Mouse (Mus musculus) kidney, adult 2 months (tissue): ENCODE results near the gene Dpp6. TPM values are rescaled to one million over a fixed set of nuclear protein-coding genes. Genes with fewer than 3 reads are reported as not detected.
A peak's percentile ranks its signal among the peaks of the same experiment; 100 is the strongest.

Experiments
- DNase-seq: peaks from one replicate; pipeline ENCODE4 v3.0.0; 2021
- H3K27ac ChIP-seq: fragments of 200-500 bp; 2 replicates; pipeline ENCODE4 v1.5.1; 2012; ENCODE audit warnings: low read depth, low read length, control low read depth, inconsistent platforms; ENCODE audit not compliant: insufficient read depth
- H3K27me3 ChIP-seq: fragments of 200-500 bp; replicated peaks from 2 replicates; pipeline ENCODE4 v1.6.1; 2012; ENCODE audit warnings: mild to moderate bottlenecking, moderate library complexity, low read length, inconsistent platforms; ENCODE audit not compliant: control insufficient read depth, insufficient read depth
- H3K36me3 ChIP-seq: fragments of 200-500 bp; 2 replicates; pipeline ENCODE4 v1.6.1; 2012; ENCODE audit warnings: mild to moderate bottlenecking, moderate library complexity, low read length, inconsistent platforms; ENCODE audit not compliant: control insufficient read depth, insufficient read depth
- H3K4me1 ChIP-seq: fragments of 200-500 bp; 2 replicates; pipeline ENCODE4 v1.6.1; 2011; ENCODE audit warnings: low read length; ENCODE audit not compliant: control insufficient read depth, insufficient read depth
- H3K4me3 ChIP-seq: fragments of 200-500 bp; 2 replicates; pipeline ENCODE4 v1.5.1; 2011; ENCODE audit warnings: mild to moderate bottlenecking, low read depth, low read length, control low read depth; ENCODE audit not compliant: insufficient read depth
- CTCF ChIP-seq: fragments of 200-500 bp; conservative IDR thresholded peaks from 2 replicates; pipeline ENCODE4 v1.5.1; 2011; ENCODE audit warnings: low read depth, mild to moderate bottlenecking, control low read depth, low read length, moderate library complexity, mixed read lengths; ENCODE audit not compliant: insufficient read depth, insufficient read length
- POLR2A ChIP-seq: fragments of 200-500 bp; IDR thresholded peaks from one replicate; pipeline ENCODE4 v1.6.1; 2011; ENCODE audit warnings: low read depth, low read length, control low read depth
- WGBS: fragments of 180-500 bp; shearing (Covaris S2); methylation state at CpG from one replicate; pipeline ENCODE4 v1.1.7; 2018; 5-methylcytosine and 5-hydroxymethylcytosine counted together
- polyA plus RNA-seq: library from polyadenylated mRNA; depleted of rRNA; stranded (reverse); fragments of >200 nt; gene quantifications from 2 replicates; pipeline ENCODE4 v1.2.3, GENCODE M21; 2012

The Dpp6 gene
- polyA plus RNA-seq, 1 experiment: 0.61 TPM

GRCm38 (mm10) chr5:27708209-27708608 lies 891.2 kb downstream of the Dpp6 start:
- Histone ChIP-seq H3K27me3 (no peaks in the 10 kb centered on the region), H3K27ac (no peak overlapping the region), H3K36me3 (no peaks in the 10 kb centered on the region), H3K4me3 (no peak overlapping the region), H3K4me1 (no peaks in the 10 kb centered on the region)
- no peak for DNase-seq
- WGBS: 16% methylated on average over 6 of the region's 6 CpGs
- TF ChIP-seq POLR2A: no peak
- TF ChIP-seq CTCF: no peak

GRCm38 (mm10) chr5:27711461-27712192 lies 894.6 kb downstream of the Dpp6 start:
- TF ChIP-seq POLR2A: no peak
- no peak for TF ChIP-seq CTCF
- Histone ChIP-seq H3K36me3 (no peaks in the 10 kb centered on the region), H3K27me3 (no peaks in the 10 kb centered on the region), H3K4me3 (no peak overlapping the region), H3K27ac (no peak overlapping the region), H3K4me1 (no peaks in the 10 kb centered on the region)
- 58% methylated on average over 8 of the region's 8 CpGs for WGBS
- DNase-seq: no peak

GRCm38 (mm10) chr5:27714356-27714755 lies 897.4 kb downstream of the Dpp6 start:
- no peaks in the 10 kb centered on the region for H3K36me3 ChIP-seq
- H3K4me1 ChIP-seq: no peaks in the 10 kb centered on the region
- H3K27ac ChIP-seq: no peak overlapping the region
- no peaks in the 10 kb centered on the region for H3K27me3 ChIP-seq
- WGBS: 19% methylated on average over 9 of the region's 9 CpGs
- H3K4me3 ChIP-seq: no peak overlapping the region
- no peak for DNase-seq
- no peak for TF ChIP-seq CTCF

- no peaks in the 10 kb centered on the region for H3K27me3 ChIP-seq
- no peaks in the 10 kb centered on the region for H3K36me3 ChIP-seq
- H3K4me3 ChIP-seq: no peak overlapping the region
- no peak for TF ChIP-seq CTCF
- no peak for TF ChIP-seq POLR2A
- H3K27ac ChIP-seq: no peak overlapping the region
- DNase-seq: no peak
- 79% methylated on average over 4 of the region's 4 CpGs for WGBS
- no peaks in the 10 kb centered on the region for H3K4me1 ChIP-seq
These were observed 899.0 kb downstream of the Dpp6 start for GRCm38 (mm10) chr5:27716026-27716425.

GRCm38 (mm10) chr5:27717301-27717700 lies 900.3 kb downstream of the Dpp6 start:
- Histone ChIP-seq H3K4me3 (no peak overlapping the region), H3K4me1 (no peaks in the 10 kb centered on the region), H3K27me3 (no peaks in the 10 kb centered on the region), H3K27ac (no peak overlapping the region), H3K36me3 (no peaks in the 10 kb centered on the region)
- TF ChIP-seq CTCF: no peak
- no peak for TF ChIP-seq POLR2A
- no peak for DNase-seq

- H3K36me3 ChIP-seq: no peaks in the 10 kb centered on the region
- no peak overlapping the region for H3K4me3 ChIP-seq
- H3K27me3 ChIP-seq: no peaks in the 10 kb centered on the region
- H3K4me1 ChIP-seq: no peaks in the 10 kb centered on the region
- no peak for DNase-seq
- 72% methylated on average over 2 of the region's 2 CpGs for WGBS
- TF ChIP-seq POLR2A: no peak
- TF ChIP-seq CTCF: no peak
- no peak overlapping the region for H3K27ac ChIP-seq
These were observed 902.3 kb downstream of the Dpp6 start for GRCm38 (mm10) chr5:27719311-27719710.

- 44% methylated on average over 2 of the region's 2 CpGs for WGBS
- TF ChIP-seq CTCF (no peak), POLR2A (no peak)
These were observed 907.5 kb downstream of the Dpp6 start for GRCm38 (mm10) chr5:27724460-27724859.

More at GRCm38 (mm10) chr5:27724460-27724859, 907.5 kb downstream of the Dpp6 start:
- Histone ChIP-seq H3K27ac (no peak overlapping the region), H3K4me3 (no peak overlapping the region), H3K36me3 (no peaks in the 10 kb centered on the region), H3K4me1 (no peaks in the 10 kb centered on the region), H3K27me3 (no peaks in the 10 kb centered on the region)
- peak; percentile 4 for DNase-seq
